Mouse (Mus musculus) ovary, adult 2 months (tissue): Measurements from ENCODE around the gene Baz1b. TPM values are rescaled to one million over a fixed set of nuclear protein-coding genes. Genes with fewer than 3 reads are reported as not detected.

Experiments
- polyA plus RNA-seq: library from polyadenylated mRNA; depleted of rRNA; stranded (reverse); fragments of >200 nt; gene quantifications from 2 replicates; pipeline ENCODE4 v1.2.3, GENCODE M21; 2012; rRNA removed

Gene Baz1b
- polyA plus RNA-seq, result 27.6 and 34.6 TPM in 2 replicates

GRCm38 (mm10) chr5:135186621-135187348, at the start of gene Baz1b:
TSS of gene Baz1b (plus strand) at chr5:135187264.

GRCm38 (mm10) chr5:135149053-135149819, 37.8 kb upstream of the Baz1b start, which contains the start of gene Tbl2:
TSS of gene Tbl2 (plus strand) at chr5:135149657.

GRCm38 (mm10) chr5:135168063-135169062, 18.7 kb upstream of the Baz1b start, which contains the start of gene Bcl7b:
TSS of gene Bcl7b (plus strand) at chr5:135168283.

GRCm38 (mm10) chr5:135251079-135251454, 64.0 kb downstream of the Baz1b start, which contains the start of gene Fzd9:
TSS of gene Fzd9 (minus strand) at chr5:135251230.

Other genes starting within 250 kb of the Baz1b start
- 10.5 and 19.4 TPM in 2 replicates for gene Cldn4, start 240.3 kb upstream of the Baz1b start, polyA plus RNA-seq
- gene Cldn3, start 201.1 kb upstream of the Baz1b start, polyA plus RNA-seq, result 281 and 314 TPM in 2 replicates
- gene Abhd11, start 178.1 kb upstream of the Baz1b start, polyA plus RNA-seq, result 81.8 and 102 TPM in 2 replicates
- gene Stx1a, start 163.8 kb upstream of the Baz1b start, polyA plus RNA-seq, result 42.2 and 42.8 TPM in 2 replicates
- 48.1 and 52.7 TPM in 2 replicates for gene Dnajc30, start 123.1 kb upstream of the Baz1b start, polyA plus RNA-seq
- gene Bud23, start 122.3 kb upstream of the Baz1b start, polyA plus RNA-seq, result 85.1 and 92.0 TPM in 2 replicates
- 17.6 and 25.3 TPM in 2 replicates for gene Vps37d, start 109.0 kb upstream of the Baz1b start, polyA plus RNA-seq
- 36.1 and 54.1 TPM in 2 replicates for gene Mlxipl, start 97.4 kb upstream of the Baz1b start, polyA plus RNA-seq
- gene Tbl2, start 37.6 kb upstream of the Baz1b start, polyA plus RNA-seq, result 11.3 and 12.1 TPM in 2 replicates
- 32.5 and 37.0 TPM in 2 replicates for gene Bcl7b, start 19.0 kb upstream of the Baz1b start, polyA plus RNA-seq
- 1.5 and 2.5 TPM in 2 replicates for gene Fzd9, start 64.0 kb downstream of the Baz1b start, polyA plus RNA-seq
- gene Fkbp6, start 162.8 kb downstream of the Baz1b start, polyA plus RNA-seq, result 2.1 and 3.0 TPM in 2 replicates
- 1.5 and 2.0 TPM in 2 replicates for gene Trim50, start 166.0 kb downstream of the Baz1b start, polyA plus RNA-seq
- 47.1 and 49.2 TPM in 2 replicates for gene Nsun5, start 182.7 kb downstream of the Baz1b start, polyA plus RNA-seq
- 21.9 and 30.1 TPM in 2 replicates for gene Pom121, start 207.3 kb downstream of the Baz1b start, polyA plus RNA-seq